Mouse (Mus musculus): Measurements from ENCODE around the gene Vmn2r46. TPM values are rescaled to one million over a fixed set of nuclear protein-coding genes. Genes with fewer than 3 reads are reported as not detected.
"Not testable (repeated sequence)": the region's sequence is repeated elsewhere in the genome, so short reads cannot be mapped to it uniquely, and the experiment has no call there.

Gene Vmn2r46
- total RNA-seq (2021): not detected
- long read RNA-seq, experiment 1: 0 reads
- long read RNA-seq, experiment 2: 0 reads

DNA sequence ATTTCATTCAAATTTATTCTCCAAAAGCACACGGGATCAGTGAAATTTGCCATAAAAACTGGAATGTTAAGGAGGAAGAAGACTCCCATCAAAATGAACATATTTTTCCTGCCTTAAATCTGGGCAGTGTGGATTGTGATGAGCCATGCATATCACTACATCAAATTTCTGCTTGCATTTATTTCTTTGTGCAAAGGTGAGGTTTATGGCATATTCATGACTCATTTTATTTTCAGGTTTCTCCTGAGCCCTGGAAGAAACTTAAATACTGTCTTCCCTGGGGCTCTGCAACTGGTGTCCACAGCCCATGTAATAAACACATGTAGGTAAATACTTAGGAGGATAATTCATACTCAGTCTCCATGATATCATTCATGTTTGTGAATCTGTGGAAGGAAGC is at the start of gene Vmn2r46:
Gene Vmn2r46 (minus strand): TSS at position 101 of the 400 bp plus-strand sequence.
- not testable (repeated sequence) for DNase-seq

Other genes starting within 250 kb of the Vmn2r46 start
- not detected for gene Vmn2r47, start 70.8 kb upstream of the Vmn2r46 start, total RNA-seq (2021)
- not detected for gene Vmn2r48, start 183.0 kb upstream of the Vmn2r46 start, total RNA-seq (2021)
- not detected for gene Vmn2r49, start 221.7 kb upstream of the Vmn2r46 start, total RNA-seq (2021)

Data from heart, adult 18-20 months (tissue).